Mouse (Mus musculus) cortical plate, adult 2 months (tissue): ENCODE results near the gene Magi3. TPM values are rescaled to one million over a fixed set of nuclear protein-coding genes. Genes with fewer than 3 reads are reported as not detected.

Experiments
- H3K27ac ChIP-seq: fragments of 200-500 bp; 2 replicates; pipeline ENCODE4 v1.5.1; 2012; ENCODE audit warnings: low read length, control low read depth, inconsistent platforms; ENCODE audit not compliant: insufficient read depth
- H3K4me1 ChIP-seq: fragments of 200-500 bp; 2 replicates; pipeline ENCODE4 v1.6.1; 2011; ENCODE audit warnings: low read length; ENCODE audit not compliant: control insufficient read depth, insufficient read depth
- H3K4me3 ChIP-seq: fragments of 200-500 bp; 2 replicates; pipeline ENCODE4 v1.5.1; 2011; ENCODE audit warnings: mild to moderate bottlenecking, low read length, control low read depth; ENCODE audit not compliant: insufficient read depth
- CTCF ChIP-seq: fragments of 200-500 bp; IDR thresholded peaks from 2 replicates; pipeline ENCODE4 v1.5.1; 2011; ENCODE audit warnings: mild to moderate bottlenecking, control low read depth, low read length; ENCODE audit not compliant: insufficient read depth; ENCODE audit errors: extremely low read depth
- POLR2A ChIP-seq: fragments of 200-500 bp; IDR thresholded peaks from 2 replicates; pipeline ENCODE4 v1.6.1; 2011; ENCODE audit warnings: mild to moderate bottlenecking, low read length, control low read depth; ENCODE audit not compliant: insufficient read depth; ENCODE audit errors: extremely low read depth
- polyA plus RNA-seq: library from polyadenylated mRNA; depleted of rRNA; stranded (reverse); fragments of >200 nt; gene quantifications from 2 replicates; pipeline ENCODE4 v1.2.3, GENCODE M21; 2012

Magi3 gene
- polyA plus RNA-seq, 1 experiment = 21.2 TPM

DNA sequence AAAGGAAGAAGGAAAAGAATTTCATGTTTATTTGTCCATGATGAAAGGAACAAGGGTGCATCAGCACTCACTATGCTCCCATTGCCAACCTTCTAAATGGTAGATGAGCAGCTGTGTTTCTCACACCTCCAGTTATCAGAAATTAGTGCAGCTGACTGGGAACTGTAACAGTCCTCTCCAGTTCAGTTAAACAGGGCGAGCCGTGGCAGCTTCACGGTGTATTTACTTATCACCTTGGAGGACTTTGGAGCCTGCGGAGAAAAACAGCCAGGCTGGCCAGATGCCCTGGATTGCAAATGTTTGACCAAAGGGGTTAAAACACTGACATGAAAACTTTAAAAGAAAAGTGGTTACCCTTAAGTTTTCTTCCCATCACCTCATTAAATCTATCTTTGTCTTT lies 77.8 kb downstream of the Magi3 start:
- Histone ChIP-seq H3K4me1 (no peaks in the 10 kb centered on the region), H3K27ac (no peak overlapping the region), H3K4me3 (no peak overlapping the region)
- TF ChIP-seq CTCF (no peak), POLR2A (no peak)

- Histone ChIP-seq H3K4me3 (no peak overlapping the region), H3K4me1 (no peaks in the 10 kb centered on the region), H3K27ac (no peak overlapping the region)
- TF ChIP-seq POLR2A = no peak
- no peak for TF ChIP-seq CTCF
Measured at GRCm38 (mm10) chr3:104138953-104139450, 81.2 kb downstream of the Magi3 start.

GRCm38 (mm10) chr3:104125628-104126027 lies 94.5 kb downstream of the Magi3 start:
- Histone ChIP-seq H3K27ac (no peak overlapping the region), H3K4me1 (no peaks in the 10 kb centered on the region), H3K4me3 (no peak overlapping the region)
- TF ChIP-seq POLR2A = no peak
- TF ChIP-seq CTCF = no peak

- no peak overlapping the region for H3K27ac ChIP-seq
- no peak overlapping the region for H3K4me3 ChIP-seq
- H3K4me1 ChIP-seq = no peaks in the 10 kb centered on the region
- no peak for TF ChIP-seq CTCF
- no peak for TF ChIP-seq POLR2A
Measured at GRCm38 (mm10) chr3:104123846-104124245, 96.3 kb downstream of the Magi3 start.

DNA sequence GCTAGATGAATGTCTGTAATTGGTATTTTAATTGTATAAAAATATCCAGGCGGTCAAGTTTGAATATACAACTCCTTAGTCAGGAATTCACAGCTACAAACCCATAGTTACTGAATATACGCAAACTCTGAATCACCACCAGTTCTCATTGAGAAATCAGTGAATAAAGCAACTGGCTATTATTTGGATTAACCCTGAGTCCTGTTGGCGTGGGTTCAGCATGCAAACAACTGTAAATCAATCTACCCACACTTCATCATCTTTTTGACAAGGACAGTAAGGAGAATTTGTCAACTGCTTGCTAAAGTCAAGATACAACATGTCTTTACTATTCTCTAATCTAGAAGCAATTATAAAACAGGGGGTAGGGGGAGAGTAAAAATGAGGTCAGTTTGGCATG lies 110.7 kb downstream of the Magi3 start:
- no peak overlapping the region for H3K4me3 ChIP-seq
- H3K27ac ChIP-seq = no peak overlapping the region
- TF ChIP-seq CTCF (no peak), POLR2A (no peak)
- no peaks in the 10 kb centered on the region for H3K4me1 ChIP-seq

GRCm38 (mm10) chr3:104104942-104105341 lies 115.2 kb downstream of the Magi3 start:
- TF ChIP-seq CTCF (peak; percentile 39), POLR2A (no peak)
- Histone ChIP-seq H3K4me3 (no peak overlapping the region), H3K4me1 (no peaks in the 10 kb centered on the region; the same call in 1 of the 2 replicates), H3K27ac (no peak overlapping the region)

GRCm38 (mm10) chr3:104101721-104102120 lies 118.5 kb downstream of the Magi3 start:
- TF ChIP-seq CTCF (peak; percentile 15; the same call in 1 of the 2 replicates), POLR2A (no peak)
- H3K4me1 ChIP-seq = no peaks in the 10 kb centered on the region; the same call in 1 of the 2 replicates
- no peak overlapping the region for H3K4me3 ChIP-seq
- H3K27ac ChIP-seq = no peak overlapping the region

- no peak overlapping the region for H3K4me3 ChIP-seq
- TF ChIP-seq CTCF (no peak), POLR2A (no peak)
- no peaks in the 10 kb centered on the region; the same call in 1 of the 2 replicates for H3K4me1 ChIP-seq
- H3K27ac ChIP-seq = no peak overlapping the region
Measured at GRCm38 (mm10) chr3:104101249-104101648, 118.9 kb downstream of the Magi3 start.

GRCm38 (mm10) chr3:104095936-104096335 lies 124.2 kb downstream of the Magi3 start:
- H3K4me1 ChIP-seq = no peaks in the 10 kb centered on the region
- TF ChIP-seq POLR2A (no peak), CTCF (no peak)
- H3K4me3 ChIP-seq = no peak overlapping the region
- no peak overlapping the region for H3K27ac ChIP-seq

DNA sequence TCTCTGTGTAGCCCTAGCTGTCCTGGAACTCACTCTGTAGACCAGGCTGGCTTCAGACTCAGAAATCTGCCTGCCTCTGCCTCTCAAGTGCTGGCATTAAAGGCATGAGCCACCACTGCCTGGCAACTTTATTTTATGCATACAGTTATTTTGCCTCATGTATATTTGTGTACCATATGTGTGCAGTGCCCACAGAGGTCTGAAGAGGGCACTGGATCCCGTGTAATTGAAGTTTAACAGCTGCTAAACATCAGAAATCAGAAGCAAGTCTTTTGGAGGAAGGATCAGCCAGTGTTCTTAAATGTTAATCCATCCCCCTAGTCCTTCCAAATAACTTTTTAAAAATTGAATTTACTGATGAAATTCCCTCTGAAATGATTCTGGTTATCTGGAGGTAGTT lies 125.5 kb downstream of the Magi3 start:
- H3K27ac ChIP-seq = no peak overlapping the region
- no peak overlapping the region for H3K4me3 ChIP-seq
- TF ChIP-seq POLR2A (no peak), CTCF (0 out of 2 replicates have a peak, but pooled peaks have one; percentile 3)
- no peaks in the 10 kb centered on the region for H3K4me1 ChIP-seq

GRCm38 (mm10) chr3:104092759-104093158 lies 127.4 kb downstream of the Magi3 start:
- Histone ChIP-seq H3K4me3 (no peak overlapping the region), H3K4me1 (no peaks in the 10 kb centered on the region), H3K27ac (no peak overlapping the region)
- TF ChIP-seq CTCF = no peak
- TF ChIP-seq POLR2A = no peak
